Comparison of ENCODE assay signal across 26 mouse cellular contexts in the genomic region with DNA sequence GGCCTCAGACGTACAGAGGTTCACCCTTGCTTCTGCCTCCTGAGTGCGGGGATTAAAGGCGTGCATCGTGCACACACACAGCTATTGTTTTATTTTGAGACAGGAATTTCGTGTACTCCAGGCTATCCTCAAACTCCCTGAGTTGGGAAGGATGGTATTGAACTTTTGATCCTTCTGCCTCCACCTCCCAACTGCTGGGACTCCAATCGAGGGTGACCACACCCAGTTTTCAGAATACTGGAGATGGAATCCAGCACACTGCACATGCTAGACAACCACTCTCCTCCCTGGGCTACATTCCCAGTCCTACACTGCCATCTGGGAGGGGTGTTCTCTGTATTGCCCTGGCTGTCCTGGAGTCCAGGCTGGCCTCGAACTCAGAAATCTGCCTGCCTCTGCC. TPM values are rescaled to one million over a fixed set of nuclear protein-coding genes. Genes with fewer than 3 reads are reported as not detected.
DNase-seq lines count a peak whose midpoint lies in the region; ATAC-seq and TF ChIP-seq lines count a peak whose summit lies in the region.
"Had no signal": no experiment of that assay in that cellular context is flagged by ENCODE, and none has a peak within 500 bp of the region (broad histone marks: within the 10 kb centered on the region; RNA-seq: fewer than 3 reads in every experiment).

No protein-coding gene starts in this region.

- H3K4me3 ChIP-seq in ES-Bruce4 (ENCODE audit: low read depth, low read length) (no peak overlapping the region), MEL (ENCODE audit: control insufficient read depth in 1 of 2, insufficient read depth in 1 of 2, low read depth in 2 of 2, low read length in 2 of 2) (no peak overlapping the region)
- H3K4me3 ChIP-seq in liver, embryonic 15.5 days (replicated peaks) = no peak overlapping the region
- H3K4me3 ChIP-seq: forebrain, embryonic 12.5 days; kidney, embryonic 15.5 days; limb, embryonic 10.5 days; limb, embryonic 15.5 days; lung, embryonic 15.5 days; midbrain, embryonic 10.5 days had no signal

- no peaks in the 10 kb centered on the region for H3K36me3 ChIP-seq in ES-Bruce4 (ENCODE audit: control insufficient read depth, insufficient read depth, low read length, poor library complexity, severe bottlenecking)
- peaks cover 0 to 20% of the 10 kb centered on the region in 2 experiments; a peak in 2 of 4 replicates for H3K36me3 ChIP-seq in MEL (ENCODE audit: control insufficient read depth in 1 of 2, insufficient read depth in 2 of 2, low read length in 2 of 2)
- no peaks in the 10 kb centered on the region for H3K36me3 ChIP-seq in liver, embryonic 15.5 days (replicated peaks)
- H3K36me3 ChIP-seq: forebrain, embryonic 12.5 days; kidney, embryonic 15.5 days; limb, embryonic 10.5 days; limb, embryonic 15.5 days; lung, embryonic 15.5 days; midbrain, embryonic 10.5 days had no signal

- no peak for TF ChIP-seq RAD21 in MEL (IDR thresholded peaks at IDR 0.05; ENCODE audit: low read depth, low read length)

- H3K9me3 ChIP-seq in ES-Bruce4 (replicated peaks; ENCODE audit: control insufficient read depth, insufficient read depth, low read length, poor library complexity, severe bottlenecking) (no peaks in the 10 kb centered on the region), MEL (replicated peaks; ENCODE audit: insufficient read depth, low read length) (no peaks in the 10 kb centered on the region)
- no peaks in the 10 kb centered on the region for H3K9me3 ChIP-seq in liver, embryonic 15.5 days (replicated peaks)
- H3K9me3 ChIP-seq: forebrain, embryonic 12.5 days; kidney, embryonic 15.5 days; limb, embryonic 10.5 days; limb, embryonic 15.5 days; lung, embryonic 15.5 days; midbrain, embryonic 10.5 days had no signal

- TF ChIP-seq EP300 in ES-Bruce4 (IDR thresholded peaks at IDR 0.05; ENCODE audit: insufficient read depth, low read depth, low read length) = no peak
- TF ChIP-seq EP300 in MEL (IDR thresholded peaks at IDR 0.05; ENCODE audit: low read depth in 1 of 2, low read length in 2 of 2) = no peak

- no peak for TF ChIP-seq CTCF in ES-Bruce4 (IDR thresholded peaks at IDR 0.05; ENCODE audit: low read depth, low read length)
- no peak for TF ChIP-seq CTCF in MEL (IDR thresholded peaks at IDR 0.05 in 2 of 3, conservative IDR thresholded peaks at IDR 0.05 in 1 of 3; ENCODE audit: control insufficient read depth in 1 of 3, insufficient read depth in 1 of 3, low read depth in 2 of 3, low read length in 3 of 3, poor library complexity in 1 of 3, severe bottlenecking in 1 of 3)

- 0 out of 2 replicates have a peak, but pooled peaks have one; percentile 33 for ATAC-seq in erythroblast, adult 5-6 weeks (replicated peaks; ENCODE audit: low FRiP score, poor library complexity, severe bottlenecking)
- no peak for ATAC-seq in liver, embryonic 15.5 days (ENCODE audit: insufficient read depth)
- ATAC-seq: hindbrain, embryonic 16.5 days; midbrain, embryonic 16.5 days had no signal

- no peak for DNase-seq in MEL (ENCODE audit: low read depth, low spot score)
- no peak for DNase-seq in gastrocnemius, adult 8-10 months (ENCODE audit: low spot score in 2 of 2)
- no peak for DNase-seq in thymus, postnatal 25 days
- DNase-seq in left cerebral cortex, adult 9 months (ENCODE audit: low spot score in 2 of 2) = no peak
- no peak for DNase-seq in T-cell, adult 2 months (ENCODE audit: low spot score)
- DNase-seq: adrenal gland, adult 8-10 months; cerebellum, adult 18-20 months; forebrain, postnatal 0 days; gastrocnemius, postnatal 10 days; kidney, adult 18-20 months; kidney, postnatal 25 days; right cerebral cortex, postnatal 25 days; spleen, adult 18-20 months; thymus, adult 2 months; thymus, postnatal 4 days had no signal

- H3K9ac ChIP-seq in ES-Bruce4 (ENCODE audit: low read depth, poor library complexity, severe bottlenecking) (no peak overlapping the region; the same call in 1 of the 2 replicates), MEL (ENCODE audit: control insufficient read depth, low read depth, low read length, poor library complexity, severe bottlenecking) (no peak overlapping the region)
- H3K9ac ChIP-seq in liver, embryonic 15.5 days = peak overlapping the region; percentile 32; the same call in 1 of the 2 replicates
- H3K9ac ChIP-seq: forebrain, embryonic 12.5 days; forebrain, postnatal 0 days; kidney, embryonic 15.5 days; limb, embryonic 15.5 days; lung, embryonic 15.5 days had no signal

- H3K79me2 ChIP-seq in MEL (ENCODE audit: control insufficient read depth, insufficient read depth, low read length, poor library complexity) = no peaks in the 10 kb centered on the region; the same call in 1 of the 2 replicates

- peak overlapping the region; percentile 15; the same call in 1 of the 2 replicates for H3K4me2 ChIP-seq in liver, embryonic 15.5 days
- H3K4me2 ChIP-seq: forebrain, embryonic 12.5 days; kidney, embryonic 15.5 days; limb, embryonic 15.5 days; lung, embryonic 15.5 days had no signal

- no peak for TF ChIP-seq POLR2A in ES-Bruce4 (IDR thresholded peaks at IDR 0.05; ENCODE audit: insufficient read depth, low read length)
- TF ChIP-seq POLR2A in MEL (IDR thresholded peaks at IDR 0.05; ENCODE audit: control insufficient read depth in 1 of 2, insufficient read depth in 1 of 2, low read depth in 1 of 2, low read length in 2 of 2, poor library complexity in 1 of 2) = no peak

- peaks cover 8% of the 10 kb centered on the region for H3K4me1 ChIP-seq in ES-Bruce4 (ENCODE audit: control insufficient read depth, insufficient read depth, low read length)
- peaks cover 3 to 36% of the 10 kb centered on the region in 2 experiments; a peak in 3 of 4 replicates for H3K4me1 ChIP-seq in MEL (ENCODE audit: control insufficient read depth in 1 of 2, insufficient read depth in 2 of 2, low read length in 2 of 2)
- H3K4me1 ChIP-seq in liver, embryonic 15.5 days (replicated peaks) = peaks cover 75% of the 10 kb centered on the region

- 68% methylated on average over 7 of the region's 7 CpGs for WGBS in liver, embryonic 15.5 days (ENCODE audit: insufficient replicate concordance)

- H3K27me3 ChIP-seq in ES-Bruce4 (ENCODE audit: control insufficient read depth, insufficient read depth, low read length, poor library complexity, severe bottlenecking) (no peaks in the 10 kb centered on the region), MEL (ENCODE audit: control insufficient read depth in 1 of 2, insufficient read depth in 2 of 2, low read length in 2 of 2) (no peaks in the 10 kb centered on the region)
- H3K27me3 ChIP-seq in liver, embryonic 15.5 days = no peaks in the 10 kb centered on the region
- H3K27me3 ChIP-seq: forebrain, embryonic 12.5 days; kidney, embryonic 15.5 days; limb, embryonic 15.5 days; lung, embryonic 15.5 days had no signal

- H3K27ac ChIP-seq in ES-Bruce4 (ENCODE audit: insufficient read depth, low read length) = peak overlapping the region; percentile 69
- peak overlapping the region; percentile 54 for H3K27ac ChIP-seq in MEL (ENCODE audit: control insufficient read depth, low read depth, low read length)
- H3K27ac ChIP-seq in liver, embryonic 15.5 days (replicated peaks) = peak overlapping the region; percentile 94
- H3K27ac ChIP-seq: kidney, embryonic 15.5 days; limb, embryonic 10.5 days had no signal

TF ChIP-seq in MEL, 35 proteins besides CTCF, POLR2A, EP300 and RAD21:
- TF ChIP-seq NRF1 (IDR thresholded peaks at IDR 0.05; ENCODE audit: insufficient read depth, low read depth, low read length, poor library complexity, severe bottlenecking) (no peak), ZKSCAN1 (IDR thresholded peaks at IDR 0.05; ENCODE audit: low read depth, low read length) (no peak), MYB (IDR thresholded peaks at IDR 0.05; ENCODE audit: low read depth, low read length) (no peak), SMC3 (IDR thresholded peaks at IDR 0.05; ENCODE audit: low read depth, low read length) (no peak), ELF1 (IDR thresholded peaks at IDR 0.05; ENCODE audit: low read depth, low read length) (no peak), USF2 (IDR thresholded peaks at IDR 0.05; ENCODE audit: borderline replicate concordance in 1 of 2, insufficient read depth in 1 of 2, low read depth in 1 of 2, low read length in 2 of 2) (no peak), MAZ (IDR thresholded peaks at IDR 0.05; ENCODE audit: low read depth, low read length) (no peak), TAL1 (IDR thresholded peaks at IDR 0.05; ENCODE audit: low read length) (no peak), ZMIZ1 (IDR thresholded peaks at IDR 0.05; ENCODE audit: low read depth, low read length) (no peak), MAX (IDR thresholded peaks at IDR 0.05; ENCODE audit: low read length) (no peak), MEF2A (IDR thresholded peaks at IDR 0.05; ENCODE audit: extremely low read depth, insufficient replicate concordance, low read depth, low read length, poor library complexity, severe bottlenecking) (no peak), JUND (IDR thresholded peaks at IDR 0.05; ENCODE audit: low read depth, low read length) (no peak), KAT2A (conservative IDR thresholded peaks at IDR 0.05; ENCODE audit: low read depth, low read length) (no peak), POLR2AphosphoS2 (IDR thresholded peaks at IDR 0.05; ENCODE audit: low read length) (no peak)
TF ChIP-seq in MEL: peak in this region for 0.

RNA-seq across cellular contexts. Expression of gene Idh2, which starts 29.5 kb away (rescaled TPM):
- polyA plus RNA-seq in ES-Bruce4 (2011; ENCODE audit: insufficient read depth, insufficient read length, low read depth, missing spikeins) (178 and 182 TPM in 2 replicates), MEL (2012; ENCODE audit: insufficient read depth in 1 of 2, insufficient read length in 2 of 2, low read depth in 1 of 2, low replicate concordance in 2 of 2, missing spikeins in 1 of 2) (100 to 1,000 TPM; 181 to 268 TPM)
- 121 and 141 TPM in 2 replicates for total RNA-seq in MEL (2012; rRNA removed)
- total RNA-seq in erythroblast, adult 5-6 weeks (2015; ENCODE audit: low replicate concordance) = 20.3 and 31.3 TPM in 2 replicates
- total RNA-seq in erythroblast, adult 5-6 weeks (2017; ENCODE audit: low replicate concordance) = 17.6 and 24.5 TPM in 2 replicates
- polyA plus RNA-seq in liver, embryonic 15.5 days (2015; fragmentation: Nextera tagmentation; extraction: Ambion mirVana) = 175 and 206 TPM in 2 replicates
- total RNA-seq in gastrocnemius, adult 8-10 months (2022) = 100 to 1,000 TPM; 295 to 383 (median 326) TPM

RNA-seq across cellular contexts. Expression of gene Sema4b, which starts 41.9 kb away (rescaled TPM):
- 27.1 and 29.0 TPM in 2 replicates for polyA plus RNA-seq in ES-Bruce4 (2011; ENCODE audit: insufficient read depth, insufficient read length, low read depth, missing spikeins)
- 8.4 and 10.9 TPM in 2 replicates for total RNA-seq in MEL (2012; rRNA removed)
- polyA plus RNA-seq in MEL (2012; ENCODE audit: insufficient read depth in 1 of 2, insufficient read length in 2 of 2, low read depth in 1 of 2, low replicate concordance in 2 of 2, missing spikeins in 1 of 2) = 10 to 100 TPM in 1 of 2 experiments, not detected in 1; 17.3 TPM
- total RNA-seq in erythroblast, adult 5-6 weeks (2015; ENCODE audit: low replicate concordance) = 19.9 and 22.1 TPM in 2 replicates
- total RNA-seq in erythroblast, adult 5-6 weeks (2017; ENCODE audit: low replicate concordance) = 33.7 and 49.8 TPM in 2 replicates
- 15.2 and 15.5 TPM in 2 replicates for polyA plus RNA-seq in liver, embryonic 15.5 days (2015; fragmentation: Nextera tagmentation; extraction: Ambion mirVana)
- total RNA-seq in gastrocnemius, adult 8-10 months (2022) = 1 to 10 TPM in 3 of 4 experiments, under 1 TPM in 1; 0.92 to 2.1 (median 1.5) TPM
